Mouse (Mus musculus) frontal cortex, adult (tissue): ENCODE measurements at regions not wholly inside any gene's neighbourhood (a gene's known extent, or its start where the extent isn't known, plus 50 kb on each side); places are given as distances from the start of the nearest gene placed in this dataset.

ENCODE experiments used
- ATAC-seq: cut with Nextera tagmentation; 2 replicates; pipeline ENCODE4 v1.9.2; 2017; ENCODE audit warnings: mild to moderate bottlenecking, moderate library complexity, mixed read lengths; ENCODE audit not compliant: low TSS enrichment

- ATAC-seq: no peak
Measured at GRCm38 (mm10) chr1:189991089-189991488, 68.9 kb upstream of the Smyd2 start.

GRCm38 (mm10) chr1:189990046-189990622 is 68.0 kb upstream of the Smyd2 start:
- no peak for ATAC-seq

- ATAC-seq: no peak; the same call in 1 of the 2 replicates
Measured at GRCm38 (mm10) chr1:189989376-189989775, 67.2 kb upstream of the Smyd2 start.

GRCm38 (mm10) chr1:189988864-189989263 is 66.7 kb upstream of the Smyd2 start:
- ATAC-seq: no peak

- ATAC-seq: no peak
Measured at GRCm38 (mm10) chr1:189985516-189986205, 63.5 kb upstream of the Smyd2 start.

GRCm38 (mm10) chr1:189978244-189978643 is 56.1 kb upstream of the Smyd2 start:
- ATAC-seq: no peak

GRCm38 (mm10) chr1:189975660-189976059 is 53.5 kb upstream of the Smyd2 start:
- no peak for ATAC-seq

- peak; percentile 90 for ATAC-seq
Measured at GRCm38 (mm10) chr1:189972790-189973406, 50.7 kb upstream of the Smyd2 start.
